Mouse (Mus musculus): Measurements from ENCODE around the gene Peli2.

Peli2 gene

GRCm38 (mm10) chr14:48149351-48149750, 28.7 kb downstream of the Peli2 start:
- in situ Hi-C loops (cut with MboI; ENCODE audit: unreplicated experiment in 2 of 2): no loop called here

GRCm38 (mm10) chr14:48150903-48151302, 30.3 kb downstream of the Peli2 start:
- in situ Hi-C loops (cut with MboI; ENCODE audit: unreplicated experiment in 2 of 2): no loop called here

GRCm38 (mm10) chr14:48151554-48151953, 30.9 kb downstream of the Peli2 start:
- in situ Hi-C loops (cut with MboI; ENCODE audit: unreplicated experiment in 2 of 2): no loop called here

- in situ Hi-C loops (cut with MboI; ENCODE audit: unreplicated experiment in 2 of 2): no loop called here
These were observed 32.4 kb downstream of the Peli2 start for GRCm38 (mm10) chr14:48153064-48153463.

GRCm38 (mm10) chr14:48153865-48154511, 33.4 kb downstream of the Peli2 start:
- in situ Hi-C loops (cut with MboI; ENCODE audit: unreplicated experiment in 2 of 2): no loop called here

- in situ Hi-C loops (cut with MboI; ENCODE audit: unreplicated experiment in 2 of 2): no loop called here
These were observed 34.0 kb downstream of the Peli2 start for GRCm38 (mm10) chr14:48154641-48155040.

GRCm38 (mm10) chr14:48155153-48155552, 34.5 kb downstream of the Peli2 start:
- in situ Hi-C loops (cut with MboI; ENCODE audit: unreplicated experiment in 2 of 2): no loop called here

GRCm38 (mm10) chr14:48157085-48157484, 36.5 kb downstream of the Peli2 start:
- in situ Hi-C loops (cut with MboI; ENCODE audit: unreplicated experiment in 2 of 2): no loop called here

- in situ Hi-C loops (cut with MboI; ENCODE audit: unreplicated experiment in 2 of 2): no loop called here
These were observed 37.2 kb downstream of the Peli2 start for GRCm38 (mm10) chr14:48157835-48158234.

GRCm38 (mm10) chr14:48159401-48159800, 38.8 kb downstream of the Peli2 start:
- in situ Hi-C loops (cut with MboI; ENCODE audit: unreplicated experiment in 2 of 2): no loop called here

- in situ Hi-C loops (cut with MboI; ENCODE audit: unreplicated experiment in 2 of 2): no loop called here
These were observed 41.8 kb downstream of the Peli2 start for GRCm38 (mm10) chr14:48162446-48162845.

- in situ Hi-C loops (cut with MboI; ENCODE audit: unreplicated experiment in 2 of 2): no loop called here
These were observed 44.3 kb downstream of the Peli2 start for GRCm38 (mm10) chr14:48164917-48165316.

GRCm38 (mm10) chr14:48166396-48166795, 45.8 kb downstream of the Peli2 start:
- in situ Hi-C loops (cut with MboI; ENCODE audit: unreplicated experiment in 2 of 2): no loop called here

GRCm38 (mm10) chr14:48167020-48167419, 46.4 kb downstream of the Peli2 start:
- in situ Hi-C loops (cut with MboI; ENCODE audit: unreplicated experiment in 2 of 2): no loop called here

- in situ Hi-C loops (cut with MboI; ENCODE audit: unreplicated experiment in 2 of 2): no loop called here
These were observed 47.5 kb downstream of the Peli2 start for GRCm38 (mm10) chr14:48168116-48168515.

- in situ Hi-C loops (cut with MboI; ENCODE audit: unreplicated experiment in 2 of 2): no loop called here
These were observed 49.3 kb downstream of the Peli2 start for GRCm38 (mm10) chr14:48169970-48170369.

- in situ Hi-C loops (cut with MboI; ENCODE audit: unreplicated experiment in 2 of 2): no loop called here
These were observed 50.6 kb downstream of the Peli2 start for GRCm38 (mm10) chr14:48171268-48171667.

- in situ Hi-C loops (cut with MboI; ENCODE audit: unreplicated experiment in 2 of 2): no loop called here
These were observed 51.4 kb downstream of the Peli2 start for GRCm38 (mm10) chr14:48172026-48172425.

GRCm38 (mm10) chr14:48172876-48173275, 52.3 kb downstream of the Peli2 start:
- in situ Hi-C loops (cut with MboI; ENCODE audit: unreplicated experiment in 2 of 2): no loop called here

GRCm38 (mm10) chr14:48173840-48174239, 53.2 kb downstream of the Peli2 start:
- in situ Hi-C loops (cut with MboI; ENCODE audit: unreplicated experiment in 2 of 2): no loop called here

GRCm38 (mm10) chr14:48174356-48174755, 53.7 kb downstream of the Peli2 start:
- in situ Hi-C loops (cut with MboI; ENCODE audit: unreplicated experiment in 2 of 2): no loop called here

- in situ Hi-C loops (cut with MboI; ENCODE audit: unreplicated experiment in 2 of 2): no loop called here
These were observed 54.5 kb downstream of the Peli2 start for GRCm38 (mm10) chr14:48175115-48175514.

Data from v-Abl transformed pro-B cells (cell line).